Mouse (Mus musculus): Measurements from ENCODE around the gene Crybb1. TPM values are rescaled to one million over a fixed set of nuclear protein-coding genes. Genes with fewer than 3 reads are reported as not detected.

Gene Crybb1
- polyA plus RNA-seq, 1 experiment = 0.40 TPM

GRCm38 (mm10) chr5:112301694-112302093 lies 46.1 kb downstream of the Crybb1 start:
- no peak for DNase-seq
- Histone ChIP-seq H3K36me3 (ENCODE audit: control insufficient read depth, insufficient read depth, low read length) (no peaks in the 10 kb centered on the region), H3K4me1 (replicated peaks; ENCODE audit: control insufficient read depth, insufficient read depth, low read length) (peaks cover 59% of the 10 kb centered on the region), H3K4me3 (ENCODE audit: control insufficient read depth, insufficient read depth, low read length) (no peak overlapping the region), H3K27ac (ENCODE audit: control insufficient read depth, insufficient read depth, low read length) (peak overlapping the region; percentile 29; the same call in 1 of the 2 replicates), H3K27me3 (ENCODE audit: control insufficient read depth, insufficient read depth, low read length) (no peaks in the 10 kb centered on the region)
- no peak for TF ChIP-seq POLR2A (IDR thresholded peaks at IDR 0.05; ENCODE audit: control insufficient read depth, extremely low read depth, insufficient read depth, low read length, poor library complexity)
- no peak for TF ChIP-seq CTCF (IDR thresholded peaks at IDR 0.05; ENCODE audit: borderline replicate concordance, control insufficient read depth, extremely low read depth, insufficient read depth, low read length, poor library complexity)
- 64% methylated on average over 4 of the region's 4 CpGs for WGBS

DNA sequence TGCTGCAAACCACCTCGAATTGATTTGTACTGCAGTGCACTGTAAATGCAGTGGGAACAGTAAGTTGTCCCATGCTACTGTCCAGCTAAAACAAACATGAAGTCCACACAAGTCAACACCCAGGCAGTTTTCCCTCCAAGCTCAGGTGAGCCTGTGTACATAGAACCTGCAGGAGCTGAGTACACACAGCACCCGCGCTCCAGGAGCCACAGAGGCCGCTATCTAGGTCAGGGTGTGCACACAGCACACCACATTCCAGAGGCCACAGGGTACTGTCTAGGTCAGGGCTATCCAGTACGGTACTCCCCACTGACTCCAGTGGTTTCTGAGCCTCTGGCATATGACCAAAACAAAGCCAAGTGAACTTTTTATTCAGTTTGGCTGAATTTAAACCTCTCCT lies 46.7 kb downstream of the Crybb1 start:
- TF ChIP-seq POLR2A (IDR thresholded peaks at IDR 0.05; ENCODE audit: control insufficient read depth, extremely low read depth, insufficient read depth, low read length, poor library complexity) (no peak), CTCF (IDR thresholded peaks at IDR 0.05; ENCODE audit: borderline replicate concordance, control insufficient read depth, extremely low read depth, insufficient read depth, low read length, poor library complexity) (no peak)
- Histone ChIP-seq H3K36me3 (ENCODE audit: control insufficient read depth, insufficient read depth, low read length) (no peaks in the 10 kb centered on the region), H3K27ac (ENCODE audit: control insufficient read depth, insufficient read depth, low read length) (no peak overlapping the region), H3K4me1 (replicated peaks; ENCODE audit: control insufficient read depth, insufficient read depth, low read length) (peaks cover 52% of the 10 kb centered on the region), H3K27me3 (ENCODE audit: control insufficient read depth, insufficient read depth, low read length) (no peaks in the 10 kb centered on the region), H3K4me3 (ENCODE audit: control insufficient read depth, insufficient read depth, low read length) (no peak overlapping the region)
- DNase-seq = no peak
- 59% methylated on average over 5 of the region's 5 CpGs for WGBS

DNA sequence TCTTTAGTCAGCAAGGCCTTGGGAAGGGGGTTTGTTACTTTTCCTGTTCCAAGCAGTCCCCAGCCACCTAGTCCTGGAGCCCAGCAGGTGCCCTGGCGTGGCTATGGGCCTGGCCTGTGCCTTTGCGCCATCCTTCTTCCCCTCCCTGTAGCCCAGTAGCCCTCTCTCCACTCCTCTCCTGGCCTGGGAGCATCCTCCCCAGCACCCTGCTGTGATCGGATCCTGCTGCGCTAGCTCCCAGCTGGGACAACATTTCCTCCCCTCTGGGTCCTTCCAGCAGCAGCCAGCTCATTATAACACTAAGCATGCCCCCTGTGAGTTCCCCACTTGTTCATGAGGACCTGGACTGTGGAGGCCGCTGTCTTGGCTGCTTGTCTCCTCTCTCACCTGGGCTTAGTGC lies 50.2 kb downstream of the Crybb1 start:
- no peaks in the 10 kb centered on the region for H3K27me3 ChIP-seq (ENCODE audit: control insufficient read depth, insufficient read depth, low read length)
- WGBS = 95% methylated on average over 5 of the region's 5 CpGs
- peaks cover 21% of the 10 kb centered on the region for H3K4me1 ChIP-seq (replicated peaks; ENCODE audit: control insufficient read depth, insufficient read depth, low read length)
- no peak for DNase-seq
- no peak overlapping the region for H3K4me3 ChIP-seq (ENCODE audit: control insufficient read depth, insufficient read depth, low read length)
- 0 out of 2 replicates have a peak, but pooled peaks cover 5% of the 10 kb centered on the region for H3K36me3 ChIP-seq (ENCODE audit: control insufficient read depth, insufficient read depth, low read length)
- no peak overlapping the region for H3K27ac ChIP-seq (ENCODE audit: control insufficient read depth, insufficient read depth, low read length)
- TF ChIP-seq POLR2A (IDR thresholded peaks at IDR 0.05; ENCODE audit: control insufficient read depth, extremely low read depth, insufficient read depth, low read length, poor library complexity) (no peak), CTCF (IDR thresholded peaks at IDR 0.05; ENCODE audit: borderline replicate concordance, control insufficient read depth, extremely low read depth, insufficient read depth, low read length, poor library complexity) (no peak)

- WGBS = 95% methylated on average over 11 of the region's 11 CpGs
Measured at GRCm38 (mm10) chr5:112313222-112313885, 57.7 kb downstream of the Crybb1 start.

DNA sequence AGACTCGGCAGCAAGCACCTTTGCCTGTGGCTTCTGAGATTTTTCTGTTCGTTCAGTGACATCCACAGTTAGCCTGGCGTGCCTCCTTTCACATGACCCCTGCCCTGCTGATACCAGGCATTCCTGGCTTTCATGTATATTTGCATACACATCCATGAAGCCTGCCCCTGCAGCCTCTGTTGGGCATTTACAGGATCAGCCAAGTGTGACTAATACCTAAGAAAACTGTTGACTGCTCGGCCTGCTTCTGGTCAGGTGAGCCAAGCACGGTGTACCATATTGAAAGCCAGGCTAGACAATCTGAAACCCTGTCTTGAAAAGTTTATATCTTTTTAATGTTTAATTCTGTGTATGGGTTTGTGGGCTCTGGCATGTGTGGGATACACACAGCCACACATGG lies 60.9 kb downstream of the Crybb1 start:
- no peak overlapping the region for H3K4me3 ChIP-seq (ENCODE audit: control insufficient read depth, insufficient read depth, low read length)
- peaks cover 5% of the 10 kb centered on the region; the same call in 1 of the 2 replicates for H3K4me1 ChIP-seq (replicated peaks; ENCODE audit: control insufficient read depth, insufficient read depth, low read length)
- peaks cover 6% of the 10 kb centered on the region for H3K36me3 ChIP-seq (ENCODE audit: control insufficient read depth, insufficient read depth, low read length)
- 93% methylated on average over 5 of the region's 5 CpGs for WGBS
- no peaks in the 10 kb centered on the region for H3K27me3 ChIP-seq (ENCODE audit: control insufficient read depth, insufficient read depth, low read length)
- no peak overlapping the region for H3K27ac ChIP-seq (ENCODE audit: control insufficient read depth, insufficient read depth, low read length)
- TF ChIP-seq CTCF (IDR thresholded peaks at IDR 0.05; ENCODE audit: borderline replicate concordance, control insufficient read depth, extremely low read depth, insufficient read depth, low read length, poor library complexity) (no peak), POLR2A (IDR thresholded peaks at IDR 0.05; ENCODE audit: control insufficient read depth, extremely low read depth, insufficient read depth, low read length, poor library complexity) (no peak)
- no peak for DNase-seq

More at GRCm38 (mm10) chr5:112313222-112313885, 57.7 kb downstream of the Crybb1 start:
- peaks cover 10% of the 10 kb centered on the region for H3K36me3 ChIP-seq (ENCODE audit: control insufficient read depth, insufficient read depth, low read length)
- TF ChIP-seq POLR2A (IDR thresholded peaks at IDR 0.05; ENCODE audit: control insufficient read depth, extremely low read depth, insufficient read depth, low read length, poor library complexity) (no peak), CTCF (IDR thresholded peaks at IDR 0.05; ENCODE audit: borderline replicate concordance, control insufficient read depth, extremely low read depth, insufficient read depth, low read length, poor library complexity) (no peak)
- H3K27me3 ChIP-seq (ENCODE audit: control insufficient read depth, insufficient read depth, low read length) = no peaks in the 10 kb centered on the region
- no peak overlapping the region for H3K27ac ChIP-seq (ENCODE audit: control insufficient read depth, insufficient read depth, low read length)
- peaks cover 8% of the 10 kb centered on the region; the same call in 1 of the 2 replicates for H3K4me1 ChIP-seq (replicated peaks; ENCODE audit: control insufficient read depth, insufficient read depth, low read length)
- no peak for DNase-seq
- no peak overlapping the region for H3K4me3 ChIP-seq (ENCODE audit: control insufficient read depth, insufficient read depth, low read length)

GRCm38 (mm10) chr5:112317328-112317727 lies 61.7 kb downstream of the Crybb1 start:
- WGBS = 25% methylated on average over 5 of the region's 5 CpGs
- H3K36me3 ChIP-seq (ENCODE audit: control insufficient read depth, insufficient read depth, low read length) = peaks cover 6% of the 10 kb centered on the region
- peaks cover 5% of the 10 kb centered on the region; the same call in 1 of the 2 replicates for H3K4me1 ChIP-seq (replicated peaks; ENCODE audit: control insufficient read depth, insufficient read depth, low read length)
- no peak for DNase-seq
- H3K27me3 ChIP-seq (ENCODE audit: control insufficient read depth, insufficient read depth, low read length) = no peaks in the 10 kb centered on the region
- TF ChIP-seq CTCF (IDR thresholded peaks at IDR 0.05; ENCODE audit: borderline replicate concordance, control insufficient read depth, extremely low read depth, insufficient read depth, low read length, poor library complexity) = no peak
- TF ChIP-seq POLR2A (IDR thresholded peaks at IDR 0.05; ENCODE audit: control insufficient read depth, extremely low read depth, insufficient read depth, low read length, poor library complexity) = no peak
- H3K4me3 ChIP-seq (ENCODE audit: control insufficient read depth, insufficient read depth, low read length) = no peak overlapping the region
- H3K27ac ChIP-seq (ENCODE audit: control insufficient read depth, insufficient read depth, low read length) = no peak overlapping the region

Other genes starting within 250 kb of the Crybb1 start
- 0.41 and 3.1 TPM in 2 replicates for gene Cryba4, start 3.3 kb upstream of the Crybb1 start, polyA plus RNA-seq (2012; rRNA removed)
- 62.7 and 63.5 TPM in 2 replicates for gene Tpst2, start 20.9 kb downstream of the Crybb1 start, polyA plus RNA-seq (2012; rRNA removed)
- 58.9 and 63.2 TPM in 2 replicates for gene Tfip11, start 70.5 kb downstream of the Crybb1 start, polyA plus RNA-seq (2012; rRNA removed)
- 56.2 and 64.4 TPM in 2 replicates for gene Srrd, start 87.2 kb downstream of the Crybb1 start, polyA plus RNA-seq (2012; rRNA removed)
- gene Hps4, start 87.3 kb downstream of the Crybb1 start, polyA plus RNA-seq (2012; rRNA removed) = 41.8 and 52.8 TPM in 2 replicates
- not detected in 2 replicates for gene Gm6583, start 100.2 kb downstream of the Crybb1 start, polyA plus RNA-seq (2012; rRNA removed)
- gene Asphd2, start 139.1 kb downstream of the Crybb1 start, polyA plus RNA-seq (2012; rRNA removed) = 0.05 and 0.67 TPM in 2 replicates
- gene Gm6588, start 193.6 kb downstream of the Crybb1 start, polyA plus RNA-seq (2012; rRNA removed) = 0.07 TPM in 1 of 2 replicates, not detected in the other